Mouse (Mus musculus): Measurements from ENCODE around the gene Dagla.
A peak's percentile ranks its signal among the peaks of the same experiment; 100 is the strongest.

- TF ChIP-seq TCF12 (IDR thresholded peaks at IDR 0.05; ENCODE audit: insufficient read depth, poor library complexity, severe bottlenecking) (no peak), POLR2A (IDR thresholded peaks at IDR 0.05; ENCODE audit: insufficient read length, low read depth) (no peak), MYOG (IDR thresholded peaks at IDR 0.05; ENCODE audit: control insufficient read depth in 1 of 3, insufficient read depth in 1 of 3, insufficient read length in 2 of 3, low read depth in 2 of 3) (peak in 2 of 3 experiments; percentile 49 to 78), MYOD1 (IDR thresholded peaks at IDR 0.05; ENCODE audit: control insufficient read depth in 1 of 3, insufficient read length in 2 of 3, low read depth in 2 of 3) (peak in 2 of 3 experiments; percentile 4 to 62), E2F4 (IDR thresholded peaks at IDR 0.05; ENCODE audit: insufficient read depth) (no peak), TCF3 (IDR thresholded peaks at IDR 0.05; ENCODE audit: insufficient read length, low read depth) (no peak), MAX (IDR thresholded peaks at IDR 0.05; ENCODE audit: low read depth) (no peak), CEBPB (IDR thresholded peaks at IDR 0.05; ENCODE audit: insufficient read depth, poor library complexity, severe bottlenecking) (no peak)
These were observed 66.2 kb downstream of the Dagla start for GRCm38 (mm10) chr19:10238477-10238876.
